Mouse (Mus musculus) brain, embryonic 18.5 days (tissue): ENCODE results near the gene Pdcl2.

Experiments
- DNase-seq: peaks from one replicate; pipeline ENCODE4 v3.0.0-alpha.2; 2012; ENCODE audit warnings: low read depth, low spot score

Pdcl2 gene

GRCm38 (mm10) chr5:76303745-76304451 lies 27.1 kb downstream of the Pdcl2 start:
- DNase-seq = no peak

DNA sequence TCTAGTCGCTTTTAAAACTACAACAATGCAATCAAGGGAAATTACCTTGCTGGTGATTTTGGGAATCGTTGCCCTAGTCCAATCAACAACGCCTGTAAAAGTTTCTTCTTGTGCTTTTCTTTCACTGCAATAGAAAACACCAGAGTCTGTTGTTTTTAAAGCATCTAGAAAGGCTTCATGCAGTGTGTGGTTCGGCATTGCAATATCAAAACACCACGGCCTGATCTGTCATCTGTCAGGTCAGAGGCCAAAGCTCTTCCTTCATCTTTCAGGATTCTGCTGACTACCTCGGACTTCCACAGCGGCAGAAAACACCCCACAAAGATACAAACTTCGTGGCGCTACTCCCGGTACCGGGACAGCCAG lies 27.6 kb downstream of the Pdcl2 start:
- no peak for DNase-seq

- no peak for DNase-seq
These were observed 28.9 kb downstream of the Pdcl2 start for GRCm38 (mm10) chr5:76302009-76302408.

DNA sequence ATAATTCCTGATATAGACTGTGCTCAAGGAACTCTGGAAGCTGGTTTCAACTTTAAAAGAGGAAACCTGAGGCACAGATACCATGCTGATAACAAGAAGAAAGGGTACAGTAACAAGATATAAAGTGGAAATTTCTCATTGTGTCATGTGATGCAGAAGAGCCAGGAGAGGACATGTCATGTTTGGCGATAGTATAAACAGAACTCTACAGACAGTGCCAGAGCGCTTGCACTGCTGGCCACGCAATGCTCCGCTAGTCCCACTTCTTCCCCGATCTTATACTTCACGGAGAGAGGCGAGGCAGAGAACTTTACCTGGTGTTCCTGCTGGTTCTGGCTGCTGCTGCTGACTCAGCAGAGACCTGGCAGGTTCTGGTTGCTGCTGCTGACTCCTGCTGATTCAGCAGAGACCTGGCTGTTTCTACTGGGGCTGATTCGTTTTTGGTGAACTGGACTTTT lies 41.7 kb downstream of the Pdcl2 start:
- DNase-seq = no peak

DNA sequence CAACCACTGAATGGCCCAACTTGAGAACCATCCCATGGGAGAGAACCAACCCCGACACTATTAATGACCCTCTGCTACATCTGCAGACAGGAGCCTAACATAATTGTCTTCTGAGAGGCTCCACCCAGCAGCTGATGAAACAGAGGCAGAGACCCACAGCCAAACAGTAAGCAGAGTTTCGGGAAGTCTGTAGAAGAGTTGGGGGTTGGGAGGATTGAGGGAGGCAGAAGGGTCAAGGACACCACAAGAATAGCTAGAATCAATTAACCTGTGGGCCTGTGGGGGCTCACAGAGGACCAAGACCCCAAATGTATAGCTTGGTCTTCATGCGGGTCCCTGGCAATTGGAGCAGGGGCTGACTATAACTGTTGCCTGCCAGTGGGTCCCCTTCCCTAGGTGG lies 42.7 kb downstream of the Pdcl2 start:
- DNase-seq = no peak

- no peak for DNase-seq
These were observed 43.9 kb downstream of the Pdcl2 start for GRCm38 (mm10) chr5:76287062-76287461.

GRCm38 (mm10) chr5:76285699-76286098 lies 45.3 kb downstream of the Pdcl2 start:
- no peak for DNase-seq

- DNase-seq = no peak
These were observed 47.1 kb downstream of the Pdcl2 start for GRCm38 (mm10) chr5:76283890-76284289.

DNA sequence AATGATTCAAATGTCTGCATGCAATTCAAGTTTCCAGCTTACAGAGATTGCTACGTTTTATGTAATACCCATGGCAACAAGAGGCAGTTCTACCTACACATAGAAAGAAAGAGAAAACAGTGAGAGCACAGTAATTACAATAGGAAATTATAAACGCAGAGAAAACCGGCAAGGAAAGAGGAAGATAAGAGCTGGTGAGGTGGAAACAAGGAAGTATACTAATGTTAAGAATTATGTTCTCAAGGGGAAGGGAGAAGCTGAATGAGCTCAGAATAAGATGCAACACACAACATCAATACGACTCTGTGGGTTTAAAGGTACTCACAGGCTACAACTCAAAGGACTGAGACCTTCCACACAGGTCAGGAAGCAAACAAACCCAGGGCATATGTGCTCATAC lies 56.0 kb downstream of the Pdcl2 start:
- no peak for DNase-seq
